Mouse (Mus musculus) neural tube, embryonic 15.5 days (tissue): ENCODE data around the gene Hist2h2bb. TPM values are rescaled to one million over a fixed set of nuclear protein-coding genes. Genes with fewer than 3 reads are reported as not detected.

Experiments
- ATAC-seq: fragments of 200-750 bp; cut with Nextera tagmentation; 2 replicates; pipeline ENCODE4 v1.8.0; 2017; ENCODE audit warnings: mild to moderate bottlenecking, moderate TSS enrichment, moderate library complexity; ENCODE audit not compliant: low FRiP score
- H3K27ac ChIP-seq: fragments of 300-500 bp; sonication (generic); replicated peaks from 2 replicates; pipeline ENCODE4 v1.5.1; 2015; ENCODE audit warnings: mild to moderate bottlenecking, inconsistent platforms
- H3K27me3 ChIP-seq: fragments of 300-500 bp; sonication (generic); replicated peaks from 2 replicates; pipeline ENCODE4 v1.6.1; 2015; ENCODE audit warnings: inconsistent platforms
- H3K36me3 ChIP-seq: fragments of 300-500 bp; sonication (generic); 2 replicates; pipeline ENCODE4 v1.6.1; 2015; ENCODE audit warnings: inconsistent platforms
- H3K4me1 ChIP-seq: fragments of 300-500 bp; sonication (generic); 2 replicates; pipeline ENCODE4 v1.6.1; 2015; ENCODE audit warnings: inconsistent platforms
- H3K4me2 ChIP-seq: fragments of 300-500 bp; sonication (generic); 2 replicates; pipeline ENCODE4 v1.6.1; 2015; ENCODE audit warnings: inconsistent platforms, mild to moderate bottlenecking, moderate library complexity
- H3K4me3 ChIP-seq: fragments of 300-500 bp; sonication (generic); replicated peaks from 2 replicates; pipeline ENCODE4 v1.5.1; 2015; ENCODE audit warnings: mild to moderate bottlenecking, inconsistent platforms
- H3K9ac ChIP-seq: fragments of 300-500 bp; sonication (generic); replicated peaks from 2 replicates; pipeline ENCODE4 v1.6.1; 2015; ENCODE audit warnings: mild to moderate bottlenecking, inconsistent platforms
- H3K9me3 ChIP-seq: fragments of 300-500 bp; sonication (generic); replicated peaks from 2 replicates; pipeline ENCODE4 v1.6.1; 2016; ENCODE audit warnings: inconsistent platforms
- WGBS: fragments of 180-500 bp; shearing (Covaris S2); methylation state at CpG from one replicate; pipeline ENCODE4 v1.1.7; 2015; ENCODE audit warnings: mixed read lengths; 5-methylcytosine and 5-hydroxymethylcytosine counted together
- polyA plus RNA-seq: library from polyadenylated mRNA; unstranded; fragments of >200 nt; fragmentation: Nextera tagmentation; extraction: Ambion mirVana; gene quantifications from 2 replicates; pipeline ENCODE4 v1.2.1, GENCODE M21; 2015

The Hist2h2bb gene
- polyA plus RNA-seq, 1 experiment from 2014 or later: 0.61 TPM

- no peak overlapping the region for H3K4me2 ChIP-seq
- no peak for ATAC-seq
- no peak overlapping the region for H3K4me3 ChIP-seq
- H3K9me3 ChIP-seq: no peaks in the 10 kb centered on the region
- H3K9ac ChIP-seq: no peak overlapping the region
- no peaks in the 10 kb centered on the region for H3K27me3 ChIP-seq
- no peak overlapping the region for H3K27ac ChIP-seq
- H3K4me1 ChIP-seq: no peaks in the 10 kb centered on the region
- no peaks in the 10 kb centered on the region for H3K36me3 ChIP-seq
- WGBS: 83% methylated on average over 5 of the region's 5 CpGs
Measured at GRCm38 (mm10) chr3:96255926-96256593, 13.5 kb upstream of the Hist2h2bb start.

GRCm38 (mm10) chr3:96257190-96257589, 12.4 kb upstream of the Hist2h2bb start:
- Histone ChIP-seq H3K4me3 (no peak overlapping the region), H3K4me2 (no peak overlapping the region), H3K27me3 (no peaks in the 10 kb centered on the region), H3K9ac (no peak overlapping the region), H3K9me3 (no peaks in the 10 kb centered on the region), H3K4me1 (peaks cover 10% of the 10 kb centered on the region), H3K36me3 (no peaks in the 10 kb centered on the region), H3K27ac (no peak overlapping the region)
- WGBS: 89% methylated on average over 3 of the region's 3 CpGs
- no peak for ATAC-seq

GRCm38 (mm10) chr3:96260220-96260619, 9.3 kb upstream of the Hist2h2bb start:
- H3K36me3 ChIP-seq: no peaks in the 10 kb centered on the region
- WGBS: 96% methylated on average over 5 of the region's 5 CpGs
- no peak overlapping the region for H3K4me3 ChIP-seq
- H3K9me3 ChIP-seq: no peaks in the 10 kb centered on the region
- no peak overlapping the region for H3K27ac ChIP-seq
- no peak overlapping the region for H3K4me2 ChIP-seq
- H3K9ac ChIP-seq: no peak overlapping the region
- ATAC-seq: no peak
- peaks cover 25% of the 10 kb centered on the region for H3K4me1 ChIP-seq
- H3K27me3 ChIP-seq: no peaks in the 10 kb centered on the region

GRCm38 (mm10) chr3:96261623-96262022, 7.9 kb upstream of the Hist2h2bb start:
- Histone ChIP-seq H3K9me3 (no peaks in the 10 kb centered on the region), H3K9ac (peak overlapping the region; percentile 89), H3K27ac (peak overlapping the region; percentile 99), H3K27me3 (no peaks in the 10 kb centered on the region), H3K36me3 (no peaks in the 10 kb centered on the region), H3K4me3 (peak overlapping the region; percentile 66), H3K4me2 (peak overlapping the region; percentile 73), H3K4me1 (peaks cover 25% of the 10 kb centered on the region)
- 50% methylated on average over 3 of the region's 3 CpGs for WGBS
- ATAC-seq: no peak

GRCm38 (mm10) chr3:96262216-96262875, 7.2 kb upstream of the Hist2h2bb start:
- WGBS: under 1% methylated on average over 19 of the region's 19 CpGs
- Histone ChIP-seq H3K36me3 (no peaks in the 10 kb centered on the region), H3K4me1 (peaks cover 25% of the 10 kb centered on the region), H3K4me3 (peak overlapping the region; percentile 66), H3K27me3 (no peaks in the 10 kb centered on the region), H3K4me2 (peak overlapping the region; percentile 73), H3K9me3 (no peaks in the 10 kb centered on the region), H3K9ac (peak overlapping the region; percentile 89), H3K27ac (peak overlapping the region; percentile 99)
- peak; percentile 84 for ATAC-seq

- WGBS: 0% methylated on average over 36 of the region's 40 CpGs
- peak within 1 kb of the TSS; percentile 89 for H3K9ac ChIP-seq
Measured at GRCm38 (mm10) chr3:96262979-96263550, 6.5 kb upstream of the Hist2h2bb start, which contains the start of gene Hist2h4. Gene Hist2h4, minus strand, starts transcription at chr3:96263311.

GRCm38 (mm10) chr3:96263558-96264403, 5.8 kb upstream of the Hist2h2bb start:
- ATAC-seq: peak; percentile 42; the same call in 1 of the 2 replicates
- Histone ChIP-seq H3K36me3 (no peaks in the 10 kb centered on the region), H3K4me3 (peak overlapping the region; percentile 66), H3K9ac (peak overlapping the region; percentile 55), H3K4me2 (peak overlapping the region; percentile 73), H3K9me3 (no peaks in the 10 kb centered on the region), H3K27ac (peak overlapping the region; percentile 99), H3K4me1 (peaks cover 33% of the 10 kb centered on the region), H3K27me3 (no peaks in the 10 kb centered on the region)
- WGBS: 4% methylated on average over 27 of the region's 27 CpGs

More at GRCm38 (mm10) chr3:96262979-96263550, 6.5 kb upstream of the Hist2h2bb start, which contains the start of gene Hist2h4:
- Histone ChIP-seq H3K4me3 (peak within 1 kb of the TSS; percentile 66), H3K27me3 (no peaks in the 10 kb centered on the region), H3K4me2 (peak within 1 kb of the TSS; percentile 73), H3K9me3 (no peaks in the 10 kb centered on the region), H3K36me3 (no peaks in the 10 kb centered on the region), H3K4me1 (peaks cover 31% of the 10 kb centered on the region), H3K27ac (peak within 1 kb of the TSS; percentile 99)
- ATAC-seq: peak; percentile 91

GRCm38 (mm10) chr3:96264404-96264949, 5.1 kb upstream of the Hist2h2bb start:
- peak overlapping the region; percentile 66; the same call in 1 of the 2 replicates for H3K4me3 ChIP-seq
- no peak overlapping the region for H3K9ac ChIP-seq
- peaks cover 36% of the 10 kb centered on the region for H3K4me1 ChIP-seq
- no peak for ATAC-seq
- H3K9me3 ChIP-seq: no peaks in the 10 kb centered on the region
- WGBS: 71% methylated on average over 7 of the region's 7 CpGs
- peak overlapping the region; percentile 99 for H3K27ac ChIP-seq
- peak overlapping the region; percentile 73 for H3K4me2 ChIP-seq
- H3K27me3 ChIP-seq: no peaks in the 10 kb centered on the region
- no peaks in the 10 kb centered on the region for H3K36me3 ChIP-seq

- ATAC-seq: no peak
- no peak overlapping the region for H3K4me2 ChIP-seq
- no peak overlapping the region for H3K9ac ChIP-seq
- H3K27me3 ChIP-seq: no peaks in the 10 kb centered on the region
- H3K4me1 ChIP-seq: peaks cover 35% of the 10 kb centered on the region
- no peak overlapping the region for H3K4me3 ChIP-seq
- no peak overlapping the region for H3K27ac ChIP-seq
- no peaks in the 10 kb centered on the region for H3K36me3 ChIP-seq
- 94% methylated on average over 8 of the region's 8 CpGs for WGBS
- H3K9me3 ChIP-seq: no peaks in the 10 kb centered on the region
Measured at GRCm38 (mm10) chr3:96266132-96266710, 3.3 kb upstream of the Hist2h2bb start.

- H3K4me3 ChIP-seq: no peak overlapping the region
- peak overlapping the region; percentile 84; the same call in 1 of the 2 replicates for H3K4me2 ChIP-seq
- H3K9ac ChIP-seq: no peak overlapping the region
- peaks cover 23% of the 10 kb centered on the region for H3K4me1 ChIP-seq
- no peaks in the 10 kb centered on the region for H3K27me3 ChIP-seq
- H3K36me3 ChIP-seq: no peaks in the 10 kb centered on the region
- WGBS: 80% methylated on average over 4 of the region's 4 CpGs
- no peak for ATAC-seq
- no peaks in the 10 kb centered on the region for H3K9me3 ChIP-seq
- peak overlapping the region; percentile 88 for H3K27ac ChIP-seq
Measured at GRCm38 (mm10) chr3:96267541-96267940, 2.0 kb upstream of the Hist2h2bb start.
